Mouse (Mus musculus) G1E (cell line): ENCODE results near the gene Tspan18. TPM values are rescaled to one million over a fixed set of nuclear protein-coding genes. Genes with fewer than 3 reads are reported as not detected.

Experiments
- ATAC-seq: 2 replicates; pipeline ENCODE4 v1.8.0; 2016; ENCODE audit warnings: mild to moderate bottlenecking; ENCODE audit not compliant: insufficient number of reproducible peaks, poor library complexity, low FRiP score, severe bottlenecking; ENCODE audit errors: extremely low read depth
- DNase-seq: peaks from one replicate; pipeline ENCODE4 v3.0.0; 2012; ENCODE audit warnings: low spot score
- H3K27me3 ChIP-seq: 2 replicates; pipeline ENCODE4 v1.6.1; 2012; ENCODE audit warnings: mild to moderate bottlenecking, low read length, inconsistent platforms; ENCODE audit not compliant: insufficient read depth
- H3K36me3 ChIP-seq: replicated peaks from 2 replicates; pipeline ENCODE3; 2012; ENCODE audit warnings: mild to moderate bottlenecking, inconsistent platforms
- H3K4me1 ChIP-seq: 2 replicates; pipeline ENCODE4 v1.6.1; 2012; ENCODE audit warnings: low read depth, low read length, inconsistent platforms, mixed read lengths; ENCODE audit not compliant: insufficient read depth
- H3K4me3 ChIP-seq: 2 replicates; pipeline ENCODE4 v1.5.1; 2012; ENCODE audit warnings: low read depth, mild to moderate bottlenecking, inconsistent platforms, low read length, moderate library complexity, mixed read lengths
- H3K9me3 ChIP-seq: replicated peaks from 2 replicates; pipeline ENCODE4 v1.6.1; 2012; ENCODE audit warnings: inconsistent platforms
- CTCF ChIP-seq: IDR thresholded peaks from 2 replicates; pipeline ENCODE4 v1.5.1; 2012; ENCODE audit warnings: low read depth, low read length, inconsistent platforms, mixed read lengths
- GATA1 ChIP-seq: IDR thresholded peaks from 2 replicates; pipeline ENCODE4 v1.6.1; 2012; ENCODE audit warnings: borderline replicate concordance, low read length, inconsistent platforms, mixed read lengths
- GATA2 ChIP-seq: IDR thresholded peaks from 2 replicates; pipeline ENCODE4 v1.6.1; 2012; ENCODE audit warnings: low read depth, low read length, inconsistent platforms, borderline replicate concordance
- POLR2AphosphoS5 ChIP-seq: IDR thresholded peaks from 2 replicates; pipeline ENCODE4 v1.6.1; 2012; ENCODE audit warnings: low read depth, low read length, inconsistent platforms; ENCODE audit not compliant: insufficient replicate concordance
- TAL1 ChIP-seq: conservative IDR thresholded peaks from 2 replicates; pipeline ENCODE4 v1.6.1; 2012; ENCODE audit warnings: low read depth, low read length, inconsistent platforms, mixed read lengths
- polyA plus RNA-seq: library from polyadenylated mRNA; stranded (reverse); fragments of >175 nt; gene quantifications from 2 replicates; pipeline ENCODE4 v1.2.3, GENCODE M21; 2012
- total RNA-seq, 2 experiments: library from RNA; stranded (forward) in 1 of 2; stranded (reverse) in 1 of 2; fragments of 200-1000 nt in 1 of 2; fragments of >200 nt in 1 of 2; fragmentation: Nextera tagmentation in 1 of 2; gene quantifications; 2 replicates each; pipeline ENCODE4 v1.2.3; 2014 to 2017

Tspan18 gene
- total and polyA plus RNA-seq, 3 experiments: 4.2 to 10.6 (median 8.5) TPM

GRCm38 (mm10) chr2:93215790-93216189 is 118.5 kb downstream of the Tspan18 start:
- H3K4me1 ChIP-seq: no peaks in the 10 kb centered on the region
- H3K36me3 ChIP-seq: no peaks in the 10 kb centered on the region
- no peak for DNase-seq
- ATAC-seq: no peak
- H3K4me3 ChIP-seq: no peak overlapping the region
- peaks cover 7% of the 10 kb centered on the region; the same call in 1 of the 2 replicates for H3K27me3 ChIP-seq
- no peak for TF ChIP-seq GATA2
- TF ChIP-seq GATA1: no peak
- no peak for TF ChIP-seq CTCF
- TF ChIP-seq TAL1: no peak
- TF ChIP-seq POLR2AphosphoS5: no peak
- H3K9me3 ChIP-seq: no peaks in the 10 kb centered on the region

- ATAC-seq (no peak), DNase-seq (no peak)
- Histone ChIP-seq H3K9me3 (no peaks in the 10 kb centered on the region), H3K4me3 (no peak overlapping the region), H3K4me1 (no peaks in the 10 kb centered on the region), H3K36me3 (no peaks in the 10 kb centered on the region), H3K27me3 (peaks cover 7% of the 10 kb centered on the region; the same call in 1 of the 2 replicates)
- TF ChIP-seq TAL1 (no peak), GATA1 (no peak), CTCF (no peak), POLR2AphosphoS5 (no peak), GATA2 (no peak)
These were observed 120.1 kb downstream of the Tspan18 start for GRCm38 (mm10) chr2:93214192-93214591.

GRCm38 (mm10) chr2:93212865-93213264 is 121.4 kb downstream of the Tspan18 start:
- no peaks in the 10 kb centered on the region for H3K36me3 ChIP-seq
- no peaks in the 10 kb centered on the region for H3K9me3 ChIP-seq
- no peak for TF ChIP-seq CTCF
- no peak for TF ChIP-seq GATA1
- no peak for TF ChIP-seq GATA2
- TF ChIP-seq POLR2AphosphoS5: no peak
- no peak for TF ChIP-seq TAL1
- ATAC-seq (no peak), DNase-seq (no peak)
- H3K4me3 ChIP-seq: no peak overlapping the region
- H3K27me3 ChIP-seq: peaks cover 9% of the 10 kb centered on the region; the same call in 1 of the 2 replicates
- H3K4me1 ChIP-seq: no peaks in the 10 kb centered on the region

GRCm38 (mm10) chr2:93212386-93212785 is 121.9 kb downstream of the Tspan18 start:
- peaks cover 10% of the 10 kb centered on the region; the same call in 1 of the 2 replicates for H3K27me3 ChIP-seq

GRCm38 (mm10) chr2:93206126-93206525 is 128.2 kb downstream of the Tspan18 start:
- TF ChIP-seq TAL1 (no peak), CTCF (no peak), POLR2AphosphoS5 (no peak), GATA2 (no peak), GATA1 (no peak)
- Histone ChIP-seq H3K27me3 (peaks cover 26% of the 10 kb centered on the region), H3K9me3 (no peaks in the 10 kb centered on the region), H3K4me3 (no peak overlapping the region), H3K4me1 (no peaks in the 10 kb centered on the region), H3K36me3 (no peaks in the 10 kb centered on the region)
- no peak for DNase-seq
- ATAC-seq: no peak

More at GRCm38 (mm10) chr2:93212386-93212785, 121.9 kb downstream of the Tspan18 start:
- Histone ChIP-seq H3K4me3 (no peak overlapping the region), H3K4me1 (no peaks in the 10 kb centered on the region), H3K9me3 (no peaks in the 10 kb centered on the region), H3K36me3 (no peaks in the 10 kb centered on the region)
- no peak for DNase-seq
- TF ChIP-seq TAL1: no peak
- no peak for TF ChIP-seq CTCF
- TF ChIP-seq GATA1: no peak
- TF ChIP-seq POLR2AphosphoS5: no peak
- no peak for TF ChIP-seq GATA2
- ATAC-seq: no peak

- Histone ChIP-seq H3K27me3 (peaks cover 31% of the 10 kb centered on the region), H3K4me1 (peaks cover under 1% of the 10 kb centered on the region), H3K9me3 (no peaks in the 10 kb centered on the region), H3K4me3 (no peak overlapping the region), H3K36me3 (no peaks in the 10 kb centered on the region)
- TF ChIP-seq TAL1 (no peak), POLR2AphosphoS5 (no peak), GATA2 (no peak), CTCF (no peak), GATA1 (no peak)
- DNase-seq (no peak), ATAC-seq (no peak)
These were observed 129.7 kb downstream of the Tspan18 start for GRCm38 (mm10) chr2:93204571-93204970.
